Mouse (Mus musculus) frontal cortex, postnatal 14 days (tissue): ENCODE results near the gene Ppfia2.

Experiments
- DNase-seq, 2 experiments: peaks; one replicate each; pipeline ENCODE4 v3.0.0; 2022; ENCODE audit warnings: low spot score in 2 of 2

Ppfia2 gene

DNA sequence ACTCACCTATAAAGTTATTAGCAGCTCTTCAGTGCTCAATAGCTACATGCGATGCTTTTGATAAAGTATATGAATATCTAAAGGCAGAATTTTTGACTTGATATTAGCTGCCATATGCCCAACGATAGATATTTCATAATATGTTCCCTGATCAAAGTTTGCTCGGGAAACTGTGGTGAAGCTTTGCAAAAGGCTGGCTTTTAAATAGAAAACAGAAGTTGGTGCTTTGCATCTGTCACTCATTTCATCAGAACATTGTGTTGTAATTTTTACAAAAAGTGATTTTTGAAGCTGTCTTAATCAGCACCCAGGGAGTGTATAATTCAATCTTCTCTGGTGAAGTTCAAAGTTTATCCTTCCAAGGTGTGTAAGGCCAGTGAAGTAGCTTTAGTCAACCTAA, 195.1 kb downstream of the Ppfia2 start:
- DNase-seq: no peak

DNA sequence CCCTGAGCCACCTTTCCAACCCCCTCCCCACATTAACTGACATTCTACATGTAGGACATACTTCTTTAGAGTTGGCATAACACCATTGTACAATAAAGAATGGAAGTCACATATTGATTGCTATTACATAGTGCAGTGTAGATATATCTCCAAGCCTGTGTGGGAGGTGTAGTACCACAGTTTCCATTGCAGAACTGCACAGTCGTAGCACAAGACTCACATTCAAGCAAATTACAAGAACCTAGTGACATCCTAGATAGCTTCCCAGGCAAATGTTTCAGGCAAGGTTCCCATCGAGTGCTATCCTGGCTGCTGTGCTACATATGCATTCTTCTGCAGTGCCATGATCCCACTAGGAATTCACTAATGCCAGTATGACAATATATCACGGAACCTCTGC, 200.0 kb downstream of the Ppfia2 start:
- DNase-seq: no peak

DNA sequence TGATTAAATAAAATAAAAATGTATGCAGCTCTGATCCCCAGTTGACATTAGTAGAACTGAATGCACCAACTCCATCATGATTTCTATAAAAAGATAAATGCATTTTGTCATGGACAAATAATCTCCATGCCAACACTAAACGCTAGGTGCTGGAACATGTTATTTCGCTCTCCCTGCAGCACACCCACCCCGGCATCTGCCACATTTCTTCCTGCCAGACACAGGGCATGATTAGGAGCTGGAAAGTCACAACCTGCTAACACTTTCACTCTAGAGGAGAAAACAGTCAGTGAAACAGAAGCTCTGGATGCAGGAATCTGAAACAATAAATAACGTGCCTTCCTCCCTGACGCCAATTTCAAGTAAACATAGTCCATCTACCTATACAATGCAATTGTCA, 211.3 kb downstream of the Ppfia2 start:
- DNase-seq: no peak

DNA sequence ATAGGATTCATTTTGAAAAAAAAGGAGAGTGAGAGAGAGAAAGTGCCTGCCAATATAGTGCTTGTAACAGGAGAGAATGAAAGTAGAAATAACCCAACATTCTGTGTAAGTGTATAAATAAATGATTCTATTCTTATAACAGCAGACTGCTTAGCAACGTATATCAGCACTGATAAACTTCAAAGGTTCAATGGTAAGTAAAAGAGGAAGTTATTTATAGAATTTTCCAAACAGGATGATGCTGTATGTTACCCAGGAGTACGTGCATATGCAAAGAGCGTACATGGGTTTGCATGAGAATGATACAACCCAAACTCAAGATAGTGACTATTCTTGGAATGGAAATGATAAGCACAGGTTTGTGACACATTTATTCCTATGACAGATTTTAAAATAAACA, 215.4 kb downstream of the Ppfia2 start:
- DNase-seq: no peak

DNA sequence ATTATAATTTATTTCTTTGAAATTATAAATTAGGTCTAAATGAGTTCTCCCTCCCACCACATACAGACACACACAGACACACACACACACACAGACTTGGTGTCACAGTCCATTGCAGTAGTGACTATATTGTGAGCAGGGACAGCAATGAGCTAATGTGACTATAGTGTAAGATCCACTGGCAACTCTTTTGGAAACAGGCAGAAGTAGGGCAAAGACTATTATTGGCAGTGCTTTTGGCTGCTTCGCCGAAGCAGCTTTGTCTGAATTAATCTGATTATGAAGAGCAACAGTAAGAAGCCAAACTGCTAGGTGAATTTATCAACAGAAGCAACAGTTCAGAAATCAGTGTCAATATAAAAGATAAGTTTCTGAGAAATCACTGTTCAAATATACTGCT, 249.8 kb downstream of the Ppfia2 start:
- no peak for DNase-seq

DNA sequence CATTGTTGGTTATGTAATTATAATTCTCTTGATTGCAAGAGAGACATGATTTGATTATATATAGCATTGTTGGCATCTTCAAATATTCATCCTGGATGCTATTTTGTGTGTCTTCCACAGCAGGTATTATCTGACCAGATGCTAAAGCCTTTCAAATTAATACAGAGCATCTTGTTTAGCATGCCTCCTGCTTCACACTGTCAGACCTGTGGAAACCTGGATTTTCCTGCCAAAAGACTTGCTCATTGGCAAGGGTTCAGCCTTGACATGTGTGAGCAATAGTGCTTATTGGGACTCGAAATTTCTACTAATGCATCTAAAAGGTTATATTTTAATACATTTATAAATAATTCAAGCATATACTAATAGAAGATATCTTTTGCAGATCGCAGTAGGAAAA, 262.1 kb downstream of the Ppfia2 start:
- no peak for DNase-seq

DNA sequence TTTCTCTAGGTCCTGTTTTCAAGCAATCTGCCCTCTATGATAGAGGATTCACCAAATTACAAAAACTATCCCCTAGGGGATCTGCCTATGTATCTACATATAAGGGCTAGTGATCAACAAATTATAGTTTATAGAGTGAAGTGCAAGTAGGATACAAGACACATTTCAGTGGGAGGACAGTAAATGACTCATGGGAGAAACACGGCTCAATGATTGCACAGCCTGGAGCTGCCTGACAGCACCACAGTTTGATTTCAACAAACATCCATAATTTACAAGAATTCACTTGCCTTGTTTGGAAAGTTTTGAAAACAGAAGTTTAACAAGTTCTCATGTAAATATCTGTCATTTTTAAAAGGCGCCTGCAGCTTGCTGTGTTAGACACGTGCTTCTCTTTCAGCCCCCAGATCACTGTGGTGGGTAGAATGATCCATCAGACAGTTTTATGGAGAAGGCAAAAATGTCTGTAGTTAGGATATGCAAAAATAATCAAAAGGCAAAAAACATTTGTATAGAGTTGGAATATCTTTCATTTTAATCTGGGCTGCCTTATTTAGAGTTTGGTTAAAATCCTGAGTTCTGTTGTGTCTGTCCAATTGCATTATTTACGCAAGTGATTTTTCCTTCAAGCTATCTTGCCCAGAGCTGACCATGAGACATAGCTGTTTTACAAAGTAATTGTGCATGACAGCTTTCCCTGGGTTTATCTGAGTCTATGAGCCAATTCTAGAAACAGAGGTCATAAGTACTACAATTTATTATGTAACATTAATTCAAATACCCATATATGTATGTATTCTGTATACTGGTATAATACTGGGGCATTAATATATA, 266.3 kb downstream of the Ppfia2 start:
- DNase-seq: no peak

DNA sequence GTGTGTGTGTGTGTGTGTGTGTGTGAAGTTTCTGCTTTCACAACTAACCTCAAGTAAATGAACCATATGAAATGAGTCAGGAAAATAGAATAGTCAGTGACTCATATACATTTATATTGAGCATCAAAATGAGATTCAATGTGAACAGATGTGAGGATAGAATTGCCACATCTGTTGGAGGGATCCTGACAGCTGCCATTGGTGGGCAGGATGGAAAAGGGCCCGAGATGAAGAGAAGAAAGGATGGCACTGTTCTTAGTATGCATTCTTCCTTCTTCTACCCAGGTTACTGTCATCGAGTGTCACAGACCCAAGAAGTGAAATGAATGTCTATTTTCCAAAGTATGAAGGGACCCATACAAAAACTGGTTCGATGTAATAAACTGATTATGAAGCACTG, 268.1 kb downstream of the Ppfia2 start:
- DNase-seq: no peak

DNA sequence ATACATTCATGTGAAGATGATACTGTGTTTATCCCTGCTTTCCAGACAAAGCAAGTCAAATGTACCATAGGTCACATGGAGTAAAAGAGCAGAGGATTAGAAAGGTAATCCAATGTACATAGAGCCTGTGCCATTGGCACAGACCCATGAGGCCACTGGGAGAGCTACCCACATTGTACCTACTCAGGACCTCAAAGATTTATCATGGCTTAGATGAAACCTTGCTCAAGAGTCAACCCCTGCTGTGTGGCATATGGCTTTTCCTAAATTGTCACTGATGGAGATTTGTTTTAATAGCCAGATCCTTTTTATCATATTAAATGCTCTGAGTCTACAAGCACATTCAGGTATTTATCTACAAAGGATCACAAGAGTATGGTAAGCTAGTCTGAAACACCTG, 274.8 kb downstream of the Ppfia2 start:
- no peak for DNase-seq

DNA sequence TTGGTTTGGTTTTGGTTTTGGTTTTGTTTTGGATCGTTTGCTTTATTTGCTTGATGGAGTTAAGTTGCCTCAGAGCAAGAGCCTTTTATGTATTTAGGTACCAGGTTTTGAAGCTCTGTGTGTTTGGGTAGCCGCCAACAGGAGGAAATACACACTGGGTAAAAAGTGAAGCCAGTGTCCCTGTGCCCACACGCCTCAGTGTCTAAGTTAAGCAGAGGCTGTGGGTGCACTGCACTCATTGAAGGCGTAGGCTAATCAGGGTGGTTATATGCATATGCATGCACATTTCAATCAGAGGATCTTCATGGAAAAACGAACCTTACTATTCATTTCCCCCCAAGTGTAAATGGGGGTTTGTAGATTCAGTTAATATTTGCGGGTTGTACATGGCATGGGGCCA, 290.9 kb downstream of the Ppfia2 start:
- DNase-seq: peak; percentile 37 to 43

DNA sequence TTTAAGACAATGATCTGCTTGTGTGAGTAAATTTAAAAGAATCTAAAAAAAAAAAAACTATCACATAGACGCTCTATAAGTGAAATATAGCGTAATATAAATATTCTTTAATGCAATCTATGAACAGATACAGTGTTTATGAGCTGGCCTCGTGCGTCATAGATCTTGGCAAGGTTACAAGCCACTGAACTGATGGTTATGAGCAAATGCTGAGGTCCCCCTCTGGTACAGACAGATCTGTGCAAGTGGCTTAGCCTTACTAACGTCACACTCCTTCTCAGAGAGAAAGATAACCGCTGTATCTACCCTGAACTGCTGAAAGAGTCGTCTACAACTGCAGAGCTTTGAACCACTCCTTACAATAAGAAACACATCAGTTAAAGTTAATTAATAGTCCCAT, 293.6 kb downstream of the Ppfia2 start:
- DNase-seq: no peak

DNA sequence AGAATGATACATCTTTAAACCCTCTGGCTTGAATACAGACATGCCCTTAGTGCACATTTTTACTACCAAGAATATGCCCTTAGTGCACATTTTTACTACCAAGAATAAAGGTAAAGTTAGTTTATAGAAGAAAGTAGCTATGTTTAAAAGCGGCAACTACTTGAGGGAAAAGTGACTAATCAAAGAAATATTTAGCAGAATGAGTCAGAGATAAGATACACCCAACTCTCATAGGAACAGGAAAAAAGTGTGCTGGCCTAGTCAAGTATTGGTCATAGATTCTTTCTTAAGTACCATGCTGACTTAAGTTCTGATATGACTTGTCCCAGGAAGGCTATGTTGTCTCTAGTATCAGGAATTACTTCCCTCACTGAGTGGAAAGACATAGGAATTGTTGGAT, 305.4 kb downstream of the Ppfia2 start:
- DNase-seq: no peak

DNA sequence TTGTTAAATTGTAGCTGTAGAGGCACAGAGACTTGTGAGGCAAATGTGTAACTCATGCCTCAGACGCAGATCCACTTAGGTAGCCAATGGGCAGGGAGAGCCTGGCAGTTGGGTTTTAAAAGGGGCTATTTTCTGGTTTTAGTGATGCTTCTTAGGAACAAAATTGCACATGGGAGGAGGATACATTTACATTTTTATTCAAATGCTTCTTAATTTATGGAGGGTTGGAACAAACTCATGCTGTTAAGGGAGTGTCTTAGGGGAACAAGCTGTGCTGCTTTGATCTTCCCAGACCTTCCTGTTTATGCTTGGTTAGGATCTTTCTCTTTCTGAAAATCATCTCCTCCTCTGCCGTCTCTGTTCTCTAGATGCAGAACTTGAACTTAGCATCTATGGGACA, 345.3 kb downstream of the Ppfia2 start:
- no peak for DNase-seq

DNA sequence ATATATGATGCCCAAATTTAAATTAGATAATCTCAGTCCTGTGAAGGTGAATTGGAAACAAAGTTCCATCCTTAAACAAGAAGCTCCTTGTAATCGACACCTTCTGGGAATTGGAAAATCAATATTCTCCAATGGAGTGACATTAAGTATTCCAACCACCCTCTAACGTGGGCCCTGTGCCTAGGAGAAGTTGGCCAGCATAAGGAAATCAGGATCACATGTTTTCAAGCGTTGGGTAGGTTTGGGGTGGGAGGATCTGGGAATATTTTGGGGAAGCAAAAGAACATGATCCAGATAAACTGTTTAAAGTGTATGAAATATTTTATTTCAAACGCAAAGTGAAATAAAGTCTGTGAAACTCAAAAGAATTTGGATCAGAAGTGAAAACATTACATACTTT, 348.2 kb downstream of the Ppfia2 start:
- no peak for DNase-seq

DNA sequence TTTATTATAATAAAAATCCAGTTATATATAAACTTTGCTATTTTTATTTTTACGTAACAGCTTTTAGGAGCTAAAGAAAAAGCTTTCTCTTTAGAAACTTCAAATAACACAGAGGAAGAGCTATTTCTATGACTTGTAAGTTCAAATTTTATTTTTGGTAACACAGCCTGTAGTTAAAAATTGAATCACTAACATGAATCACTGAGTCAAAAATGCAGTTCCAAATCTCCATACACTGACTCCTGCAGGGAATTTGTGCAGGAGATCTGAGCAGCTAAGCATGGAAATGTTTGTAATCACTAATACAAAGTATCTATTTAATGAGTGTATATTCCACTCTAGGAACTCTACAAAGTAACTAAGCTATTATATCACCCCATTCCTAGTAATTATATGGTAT, 354.1 kb downstream of the Ppfia2 start:
- DNase-seq: no peak

DNA sequence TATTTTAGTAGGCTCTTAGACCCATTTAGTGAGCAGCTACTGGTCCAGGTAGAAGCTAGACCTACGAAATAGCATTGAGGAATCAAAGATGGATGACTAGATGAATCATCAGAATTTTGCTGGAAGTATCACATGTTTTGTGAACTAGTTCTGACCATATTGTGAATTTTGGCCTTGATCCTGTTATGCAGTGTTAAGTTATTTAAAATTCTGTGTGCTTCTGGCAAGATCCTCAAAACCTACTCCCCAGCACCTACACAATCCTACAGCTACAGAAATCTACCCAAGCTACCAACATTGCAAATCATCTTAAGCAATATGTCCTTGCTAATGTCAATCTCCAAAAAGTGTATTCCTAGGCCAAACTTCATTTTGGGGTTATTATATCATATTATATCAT, 368.3 kb downstream of the Ppfia2 start:
- DNase-seq: no peak

DNA sequence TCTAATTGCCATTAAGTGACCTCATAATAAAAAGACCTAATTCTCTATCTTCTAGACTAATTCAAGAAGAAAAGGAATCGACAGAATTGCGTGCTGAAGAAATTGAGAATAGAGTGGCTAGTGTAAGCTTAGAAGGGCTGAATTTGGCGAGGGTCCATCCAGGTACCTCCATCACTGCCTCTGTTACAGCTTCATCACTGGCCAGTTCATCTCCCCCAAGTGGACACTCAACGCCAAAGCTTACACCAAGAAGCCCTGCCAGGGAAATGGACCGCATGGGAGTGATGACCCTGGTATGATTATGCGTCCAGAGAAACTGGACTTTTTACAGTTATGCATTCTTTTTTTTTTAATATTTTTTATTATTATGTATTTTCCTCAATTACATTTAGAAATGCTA, 388.0 kb downstream of the Ppfia2 start:
- no peak for DNase-seq

DNA sequence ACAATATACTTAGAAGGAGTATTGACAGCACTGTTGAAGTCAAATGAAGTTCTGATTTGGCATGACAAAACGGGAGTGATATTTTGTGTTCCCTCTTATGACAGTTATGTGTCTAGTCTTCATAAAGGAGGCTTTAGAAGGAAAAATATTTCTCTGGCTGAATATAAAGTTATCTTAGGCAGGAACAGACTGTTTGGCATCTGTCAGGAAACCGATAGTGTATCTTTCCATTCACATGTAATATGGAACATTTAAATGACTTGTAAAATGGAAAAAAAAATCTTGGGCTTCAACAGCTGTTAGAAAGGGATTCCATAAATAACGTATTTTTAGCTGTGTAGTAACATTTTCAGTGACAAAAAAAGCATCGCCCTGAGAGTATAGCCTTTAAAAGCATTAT, 400.1 kb downstream of the Ppfia2 start:
- DNase-seq: no peak

DNA sequence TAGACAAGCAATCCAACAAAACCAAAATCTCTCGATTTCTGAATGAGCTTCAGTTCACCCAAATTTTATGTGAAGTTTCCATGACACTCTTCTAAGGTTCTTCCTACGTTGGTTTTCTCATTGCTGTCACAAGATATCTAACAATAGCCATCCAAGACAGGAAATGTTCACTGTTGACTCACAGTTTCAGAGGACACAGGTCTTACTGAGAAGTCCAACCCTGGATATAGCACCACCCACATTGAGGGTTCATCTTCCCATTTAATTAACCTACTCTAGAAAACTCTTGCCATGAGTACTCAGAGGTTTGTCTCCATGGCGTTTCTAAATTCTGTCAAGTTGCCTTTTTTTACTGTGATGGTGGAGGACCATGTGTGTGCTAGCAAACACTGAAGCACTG, 401.7 kb downstream of the Ppfia2 start:
- no peak for DNase-seq

DNA sequence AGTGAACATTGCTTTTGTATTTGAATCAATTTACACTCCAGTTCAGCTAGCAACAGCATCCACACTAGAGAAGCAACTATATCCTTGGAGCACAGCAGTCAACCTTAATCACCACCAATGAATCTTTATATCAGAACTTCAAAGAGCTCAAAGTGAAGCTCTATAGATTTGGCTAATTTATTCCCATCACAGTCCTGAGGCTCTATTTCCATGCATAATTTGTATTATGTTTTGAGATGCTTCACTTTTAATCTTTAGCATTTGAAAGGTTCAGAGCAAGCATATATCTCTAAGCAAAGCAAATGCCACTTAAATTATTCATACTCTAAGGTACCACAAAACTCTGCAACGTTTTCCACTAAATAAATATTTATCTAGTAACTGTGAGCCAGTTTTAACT, 402.6 kb downstream of the Ppfia2 start:
- no peak for DNase-seq

DNA sequence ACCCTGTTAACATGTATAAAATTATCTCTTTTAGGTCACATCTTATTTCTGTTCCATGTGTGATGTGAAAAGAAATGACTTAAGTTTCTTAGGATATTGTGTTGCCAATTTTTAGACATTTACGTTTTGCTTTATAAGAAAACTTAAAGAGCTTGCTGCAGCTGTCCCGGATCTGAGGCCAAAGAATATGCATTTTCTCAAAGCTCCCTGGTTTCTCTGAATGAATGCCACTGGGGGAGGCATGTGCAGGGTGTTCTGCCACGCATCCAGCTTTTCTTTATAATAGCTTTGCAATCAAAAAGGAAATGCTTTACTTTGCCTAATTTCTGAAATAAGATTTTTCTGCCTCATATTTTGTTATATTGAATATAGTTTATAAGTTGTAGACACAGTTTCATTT, 411.2 kb downstream of the Ppfia2 start:
- DNase-seq: no peak

DNA sequence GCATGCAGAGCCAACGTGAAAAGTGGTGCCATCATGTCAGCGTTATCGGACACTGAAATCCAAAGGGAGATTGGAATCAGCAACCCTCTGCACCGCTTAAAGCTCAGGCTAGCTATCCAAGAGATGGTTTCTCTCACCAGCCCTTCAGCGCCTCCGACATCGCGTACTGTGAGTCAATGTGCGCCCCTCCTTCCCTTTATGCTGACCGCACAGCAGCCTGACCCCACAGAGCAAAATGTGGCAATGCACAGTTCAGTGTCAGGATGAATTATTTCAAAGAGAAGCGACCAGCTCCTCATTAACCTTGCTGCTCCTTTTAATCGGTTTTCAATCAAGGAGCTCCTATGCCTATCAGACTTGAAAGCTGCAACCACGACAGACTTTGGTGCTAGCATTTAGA, 426.2 kb downstream of the Ppfia2 start:
- no peak for DNase-seq

DNA sequence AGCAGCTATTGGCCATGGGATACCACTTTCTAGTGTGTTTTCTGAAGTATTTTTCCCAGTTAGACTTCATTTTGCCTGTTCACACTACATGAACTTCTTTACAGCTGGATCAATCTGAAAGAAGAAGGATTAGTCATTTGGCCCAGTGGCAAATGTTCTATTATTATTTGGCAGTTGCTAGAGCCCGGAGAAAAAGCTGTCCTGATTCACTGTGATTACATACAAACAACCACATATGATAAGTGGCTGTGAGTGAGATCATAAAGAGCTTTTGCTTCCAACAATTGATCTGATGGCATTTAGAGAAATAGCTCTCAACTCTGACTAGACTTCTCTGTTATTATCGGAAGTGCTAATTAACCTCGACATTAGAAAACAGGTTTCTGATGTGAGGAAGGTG, 440.0 kb downstream of the Ppfia2 start:
- no peak for DNase-seq

DNA sequence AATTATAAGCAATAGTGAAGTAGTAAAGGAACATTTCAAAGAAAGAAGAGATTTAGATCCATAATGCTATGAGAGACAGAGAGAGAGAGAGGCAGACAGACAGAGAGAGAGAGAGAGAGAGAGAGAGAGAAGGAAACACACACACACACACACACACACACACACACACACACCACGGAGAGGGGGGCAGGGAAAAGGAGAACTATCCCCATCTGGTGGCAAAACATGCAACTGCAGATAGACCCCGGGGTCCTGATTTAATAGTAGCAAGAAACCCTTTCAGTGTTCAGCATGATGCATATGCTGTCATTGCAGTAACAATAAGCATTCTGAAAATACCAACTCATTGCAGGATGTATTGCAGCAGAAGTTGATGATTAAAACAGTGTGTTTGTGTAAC, 442.9 kb downstream of the Ppfia2 start:
- DNase-seq: no peak
